Mouse (Mus musculus) left cerebral cortex, adult 8-10 months (tissue): ENCODE results near the gene Cops7b. TPM values are rescaled to one million over a fixed set of nuclear protein-coding genes. Genes with fewer than 3 reads are reported as not detected.

ENCODE experiments used
- DNase-seq, 2 experiments: peaks; one replicate each; pipeline ENCODE4 v3.0.0; 2022; ENCODE audit warnings: low spot score in 2 of 2
- total RNA-seq, 4 experiments: library from RNA; stranded (reverse); gene quantifications; 2 replicates each; pipeline ENCODE4 v1.2.4; 2022

Cops7b gene
- total RNA-seq, 4 experiments from 2014 or later = 17.0 to 24.9 (median 22.3) TPM

GRCm38 (mm10) chr1:86596512-86596911 lies 13.8 kb downstream of the Cops7b start:
- peak in 1 of 2 experiments; percentile 49 for DNase-seq

GRCm38 (mm10) chr1:86598516-86598915 lies 15.8 kb downstream of the Cops7b start:
- no peak for DNase-seq

- no peak for DNase-seq
Measured at GRCm38 (mm10) chr1:86600117-86600516, 17.4 kb downstream of the Cops7b start.

GRCm38 (mm10) chr1:86610954-86611353 lies 28.2 kb downstream of the Cops7b start:
- DNase-seq = no peak

- DNase-seq = no peak
Measured at GRCm38 (mm10) chr1:86612081-86612480, 29.4 kb downstream of the Cops7b start.

- no peak for DNase-seq
Measured at GRCm38 (mm10) chr1:86614269-86614668, 31.6 kb downstream of the Cops7b start.

- DNase-seq = peak; percentile 21 to 30
Measured at GRCm38 (mm10) chr1:86618454-86619125, 35.9 kb downstream of the Cops7b start.

GRCm38 (mm10) chr1:86622296-86622695 lies 39.6 kb downstream of the Cops7b start:
- no peak for DNase-seq

- no peak for DNase-seq
Measured at GRCm38 (mm10) chr1:86623001-86624000, 40.6 kb downstream of the Cops7b start.

- no peak for DNase-seq
Measured at GRCm38 (mm10) chr1:86628270-86628669, 45.6 kb downstream of the Cops7b start.

- no peak for DNase-seq
Measured at GRCm38 (mm10) chr1:86629936-86630335, 47.2 kb downstream of the Cops7b start.

- DNase-seq = no peak
Measured at GRCm38 (mm10) chr1:86630527-86630926, 47.8 kb downstream of the Cops7b start.

- no peak for DNase-seq
Measured at GRCm38 (mm10) chr1:86632732-86633380, 50.2 kb downstream of the Cops7b start.

- no peak for DNase-seq
Measured at GRCm38 (mm10) chr1:86633434-86633833, 50.7 kb downstream of the Cops7b start.

GRCm38 (mm10) chr1:86633840-86634750 lies 51.4 kb downstream of the Cops7b start:
- DNase-seq = no peak

- no peak for DNase-seq
Measured at GRCm38 (mm10) chr1:86634751-86635359, 52.2 kb downstream of the Cops7b start.

- DNase-seq = no peak
Measured at GRCm38 (mm10) chr1:86643101-86643809, 60.6 kb downstream of the Cops7b start.

- no peak for DNase-seq
Measured at GRCm38 (mm10) chr1:86647517-86647916, 64.8 kb downstream of the Cops7b start.

GRCm38 (mm10) chr1:86650272-86650671 lies 67.6 kb downstream of the Cops7b start:
- peak; percentile 38 to 52 for DNase-seq

- no peak for DNase-seq
Measured at GRCm38 (mm10) chr1:86652675-86653074, 70.0 kb downstream of the Cops7b start.
